Mouse (Mus musculus) hindbrain, embryonic 12.5 days (tissue): ENCODE results near the gene Gm48552. TPM values are rescaled to one million over a fixed set of nuclear protein-coding genes. Genes with fewer than 3 reads are reported as not detected.

Experiments used
- ATAC-seq: fragments of 200-750 bp; cut with Nextera tagmentation; 2 replicates; pipeline ENCODE4 v1.8.0; 2017; ENCODE audit warnings: moderate TSS enrichment; ENCODE audit not compliant: low FRiP score
- H3K27ac ChIP-seq: fragments of 300-500 bp; sonication (generic); 2 replicates; pipeline ENCODE4 v1.5.1; 2016; ENCODE audit warnings: mild to moderate bottlenecking
- H3K27me3 ChIP-seq: fragments of 300-500 bp; sonication (generic); 2 replicates; pipeline ENCODE4 v1.6.1; 2016; ENCODE audit warnings: mild to moderate bottlenecking
- H3K36me3 ChIP-seq: fragments of 300-500 bp; sonication (generic); 2 replicates; pipeline ENCODE4 v1.6.1; 2016; ENCODE audit warnings: mild to moderate bottlenecking
- H3K4me1 ChIP-seq: fragments of 300-500 bp; sonication (generic); 2 replicates; pipeline ENCODE4 v1.6.1; 2016
- H3K4me2 ChIP-seq: fragments of 300-500 bp; sonication (generic); replicated peaks from 2 replicates; pipeline ENCODE4 v1.6.1; 2016; ENCODE audit warnings: mild to moderate bottlenecking
- H3K4me3 ChIP-seq: fragments of 300-500 bp; sonication (generic); 2 replicates; pipeline ENCODE4 v1.5.1; 2016; ENCODE audit warnings: mild to moderate bottlenecking
- H3K9ac ChIP-seq: fragments of 300-500 bp; sonication (generic); 2 replicates; pipeline ENCODE4 v1.6.1; 2016; ENCODE audit warnings: mild to moderate bottlenecking, moderate library complexity
- H3K9me3 ChIP-seq: fragments of 300-500 bp; sonication (generic); replicated peaks from 2 replicates; pipeline ENCODE4 v1.6.1; 2016; ENCODE audit warnings: mild to moderate bottlenecking
- WGBS: fragments of 180-500 bp; shearing (Covaris S2); methylation state at CpG from one replicate; pipeline ENCODE4 v1.1.7; 2016; 5-methylcytosine and 5-hydroxymethylcytosine counted together
- microRNA-seq: library from miRNA; unstranded; fragments of <30 nt; microRNA quantifications from one replicate; pipeline ENCODE4, GENCODE M21; 2017
- polyA plus RNA-seq: library from polyadenylated mRNA; unstranded; fragments of >200 nt; fragmentation: Nextera tagmentation; extraction: Ambion mirVana; gene quantifications from 2 replicates; pipeline ENCODE4 v1.2.1, GENCODE M21; 2016

The Gm48552 gene
- polyA plus RNA-seq, 1 experiment from 2014 or later, result 1.1 TPM

GRCm38 (mm10) chr10:81435436-81435835, 46.6 kb downstream of the Gm48552 start:
- no peak for ATAC-seq
- 77% methylated on average over 3 of the region's 3 CpGs for WGBS
- Histone ChIP-seq H3K4me3 (no peak overlapping the region), H3K27me3 (peaks cover 22% of the 10 kb centered on the region; the same call in 1 of the 2 replicates), H3K27ac (no peak overlapping the region), H3K4me1 (peaks cover 18% of the 10 kb centered on the region), H3K4me2 (no peak overlapping the region), H3K9me3 (no peaks in the 10 kb centered on the region), H3K36me3 (no peaks in the 10 kb centered on the region), H3K9ac (no peak overlapping the region)

Small RNA genes within 50 kb of the gene (microRNA-seq; reads per million reads assigned to microRNA genes)
- gene Mir1191b (not detected), gene Mir6913 (not detected)

Other genes starting within 250 kb of the Gm48552 start
- gene Pias4, start 221.1 kb upstream of the Gm48552 start, polyA plus RNA-seq, result 56.7 and 59.2 TPM in 2 replicates
- gene Eef2, start 212.4 kb upstream of the Gm48552 start, polyA plus RNA-seq, result 539 TPM in 2 replicates
- gene Dapk3, start 206.0 kb upstream of the Gm48552 start, polyA plus RNA-seq, result 86.4 and 94.5 TPM in 2 replicates
- not detected in 2 replicates for gene 4930442H23Rik, start 205.2 kb upstream of the Gm48552 start, polyA plus RNA-seq
- not detected in 2 replicates for gene Nmrk2, start 187.0 kb upstream of the Gm48552 start, polyA plus RNA-seq
- gene Atcay, start 158.2 kb upstream of the Gm48552 start, polyA plus RNA-seq, result 33.7 and 36.8 TPM in 2 replicates
- gene Zfr2, start 155.8 kb upstream of the Gm48552 start, polyA plus RNA-seq, result 14.0 and 15.6 TPM in 2 replicates
- 6.3 and 6.8 TPM in 2 replicates for gene Matk, start 136.1 kb upstream of the Gm48552 start, polyA plus RNA-seq
- gene Mrpl54, start 122.1 kb upstream of the Gm48552 start, polyA plus RNA-seq, result 142 and 155 TPM in 2 replicates
- gene Apba3, start 122.0 kb upstream of the Gm48552 start, polyA plus RNA-seq, result 36.9 and 38.1 TPM in 2 replicates
- 5.4 and 6.8 TPM in 2 replicates for gene Tjp3, start 97.4 kb upstream of the Gm48552 start, polyA plus RNA-seq
- 97.3 and 103 TPM in 2 replicates for gene Pip5k1c, start 96.0 kb upstream of the Gm48552 start, polyA plus RNA-seq
- 53.3 and 54.5 TPM in 2 replicates for gene Cactin, start 67.9 kb upstream of the Gm48552 start, polyA plus RNA-seq
- gene Tbxa2r, start 60.3 kb upstream of the Gm48552 start, polyA plus RNA-seq, result 2.7 and 3.1 TPM in 2 replicates
- not detected in 2 replicates for gene Gipc3, start 45.7 kb upstream of the Gm48552 start, polyA plus RNA-seq
- 92.0 and 93.4 TPM in 2 replicates for gene Hmg20b, start 38.5 kb upstream of the Gm48552 start, polyA plus RNA-seq
- 11.4 and 12.9 TPM in 2 replicates for gene Mfsd12, start 31.5 kb upstream of the Gm48552 start, polyA plus RNA-seq
- 0.52 and 0.88 TPM in 2 replicates for gene 4930404N11Rik, start 23.2 kb upstream of the Gm48552 start, polyA plus RNA-seq
- 132 and 134 TPM in 2 replicates for gene Fzr1, start 10.5 kb upstream of the Gm48552 start, polyA plus RNA-seq
- 62.7 and 67.5 TPM in 2 replicates for gene Dohh, start 4.6 kb upstream of the Gm48552 start, polyA plus RNA-seq
- gene Gm48551, start 4.5 kb upstream of the Gm48552 start, polyA plus RNA-seq, result 5.7 and 5.9 TPM in 2 replicates
- gene Smim24, start 4.0 kb downstream of the Gm48552 start, polyA plus RNA-seq, result 1.9 and 2.7 TPM in 2 replicates
- 30.9 and 31.5 TPM in 2 replicates for gene Nfic, start 66.6 kb downstream of the Gm48552 start, polyA plus RNA-seq
- gene Celf5, start 93.7 kb downstream of the Gm48552 start, polyA plus RNA-seq, result 37.1 and 41.3 TPM in 2 replicates
- 75.1 and 79.5 TPM in 2 replicates for gene Ncln, start 107.4 kb downstream of the Gm48552 start, polyA plus RNA-seq
- 0.52 and 0.65 TPM in 2 replicates for gene S1pr4, start 111.1 kb downstream of the Gm48552 start, polyA plus RNA-seq
- 0.75 and 0.82 TPM in 2 replicates for gene Gna15, start 135.2 kb downstream of the Gm48552 start, polyA plus RNA-seq
- gene Gna11, start 156.2 kb downstream of the Gm48552 start, polyA plus RNA-seq, result 75.2 and 76.3 TPM in 2 replicates
- gene Aes, start 170.5 kb downstream of the Gm48552 start, polyA plus RNA-seq, result 476 and 504 TPM in 2 replicates
- 30.6 and 32.1 TPM in 2 replicates for gene Tle2, start 185.6 kb downstream of the Gm48552 start, polyA plus RNA-seq
- 8.2 and 8.3 TPM in 2 replicates for gene Tle6, start 212.1 kb downstream of the Gm48552 start, polyA plus RNA-seq
- 1.2 and 1.3 TPM in 2 replicates for gene BC025920, start 217.3 kb downstream of the Gm48552 start, polyA plus RNA-seq
- 52.7 and 55.5 TPM in 2 replicates for gene Sirt6, start 238.8 kb downstream of the Gm48552 start, polyA plus RNA-seq
- 8.6 and 10.5 TPM in 2 replicates for gene Ankrd24, start 239.5 kb downstream of the Gm48552 start, polyA plus RNA-seq